ENCODE assay signal across 9 mouse cellular contexts in genomic region chr8:122375751-122376364, GRCm38 (mm10). TPM values are rescaled to one million over a fixed set of nuclear protein-coding genes. Genes with fewer than 3 reads are reported as not detected.
DNase-seq lines count a peak whose midpoint lies in the region; ATAC-seq and TF ChIP-seq lines count a peak whose summit lies in the region.
"Had no signal": no experiment of that assay in that cellular context is flagged by ENCODE, and none has a peak within 500 bp of the region (broad histone marks: within the 10 kb centered on the region; RNA-seq: fewer than 3 reads in every experiment).

No protein-coding gene starts in this region.

- peak overlapping the region; percentile 39 for H3K9ac ChIP-seq in embryonic facial prominence, embryonic 11.5 days (replicated peaks; ENCODE audit: low read length)
- H3K9ac ChIP-seq in intestine, embryonic 14.5 days (ENCODE audit: low read length), result peak overlapping the region; percentile 25; the same call in 1 of the 2 replicates
- H3K9ac ChIP-seq in neural tube, embryonic 12.5 days, result no peak overlapping the region

- no peaks in the 10 kb centered on the region for H3K27me3 ChIP-seq in embryonic facial prominence, embryonic 11.5 days (ENCODE audit: control insufficient read depth, insufficient read depth, low read length)
- H3K27me3 ChIP-seq in intestine, embryonic 14.5 days (replicated peaks; ENCODE audit: control insufficient read depth, insufficient read depth, low read length), result no peaks in the 10 kb centered on the region
- no peaks in the 10 kb centered on the region for H3K27me3 ChIP-seq in neural tube, embryonic 12.5 days (replicated peaks)

- no peak overlapping the region for H3K27ac ChIP-seq in embryonic facial prominence, embryonic 11.5 days (replicated peaks; ENCODE audit: low read depth, low read length)
- H3K27ac ChIP-seq in intestine, embryonic 14.5 days (ENCODE audit: low read depth), result peak overlapping the region; percentile 92
- no peak overlapping the region for H3K27ac ChIP-seq in neural tube, embryonic 12.5 days

- peak overlapping the region; percentile 36 for H3K4me2 ChIP-seq in embryonic facial prominence, embryonic 11.5 days (ENCODE audit: low read depth, low read length)
- peak overlapping the region; percentile 83 for H3K4me2 ChIP-seq in intestine, embryonic 14.5 days (ENCODE audit: low read length)
- H3K4me2 ChIP-seq in neural tube, embryonic 12.5 days (replicated peaks), result peak overlapping the region; percentile 89

- H3K4me1 ChIP-seq in lung, adult 2 months (ENCODE audit: control insufficient read depth, insufficient read depth, low read length), result peaks cover 8% of the 10 kb centered on the region; the same call in 1 of the 2 replicates
- 0 out of 2 replicates have a peak, but pooled peaks cover 2% of the 10 kb centered on the region for H3K4me1 ChIP-seq in embryonic facial prominence, embryonic 11.5 days (ENCODE audit: control insufficient read depth, insufficient read depth, low read length)
- peaks cover 11% of the 10 kb centered on the region for H3K4me1 ChIP-seq in intestine, embryonic 14.5 days (replicated peaks; ENCODE audit: control insufficient read depth, insufficient read depth, low read length)
- peaks cover 14% of the 10 kb centered on the region for H3K4me1 ChIP-seq in neural tube, embryonic 12.5 days

- H3K4me3 ChIP-seq in lung, adult 2 months (replicated peaks; ENCODE audit: extremely low read depth, low read depth, low read length), result peak overlapping the region; percentile 55
- H3K4me3 ChIP-seq in embryonic facial prominence, embryonic 11.5 days (ENCODE audit: low read depth, low read length), result peak overlapping the region; percentile 93
- peak overlapping the region; percentile 92 for H3K4me3 ChIP-seq in intestine, embryonic 14.5 days (ENCODE audit: low read depth, low read length)
- H3K4me3 ChIP-seq in neural tube, embryonic 12.5 days, result peak overlapping the region; percentile 94

- no peak for DNase-seq in lung, adult 2 months
- DNase-seq in lung, postnatal 25 days (ENCODE audit: low spot score), result no peak
- DNase-seq in embryonic facial prominence, embryonic 11.5 days (ENCODE audit: low spot score), result no peak
- DNase-seq in intestine, embryonic 14.5 days (ENCODE audit: low spot score), result no peak
- DNase-seq in B cell, adult 2 months, result no peak
- DNase-seq in layer of hippocampus, adult 8-10 months (ENCODE audit: low spot score in 2 of 2), result no peak
- no peak for DNase-seq in layer of hippocampus, postnatal 36 days

- no peak for TF ChIP-seq CTCF in lung, adult 2 months (IDR thresholded peaks at IDR 0.05; ENCODE audit: insufficient read depth, low read length)

- 21% methylated on average over 13 of the region's 13 CpGs for WGBS in lung, adult 2 months
- 25% methylated on average over 13 of the region's 13 CpGs for WGBS in embryonic facial prominence, embryonic 11.5 days
- 24% methylated on average over 13 of the region's 13 CpGs for WGBS in intestine, embryonic 14.5 days
- WGBS in neural tube, embryonic 12.5 days, result 27% methylated on average over 13 of the region's 13 CpGs

- peak; percentile 54; the same call in 1 of the 2 replicates for ATAC-seq in embryonic facial prominence, embryonic 11.5 days (replicated peaks; ENCODE audit: insufficient number of reproducible peaks, low FRiP score, low TSS enrichment, low read depth)
- peak; percentile 30 for ATAC-seq in intestine, embryonic 14.5 days (replicated peaks; ENCODE audit: low FRiP score, low TSS enrichment, low read depth)
- peak; percentile 42 for ATAC-seq in neural tube, embryonic 12.5 days (ENCODE audit: low FRiP score, low read depth)

- no peaks in the 10 kb centered on the region for H3K9me3 ChIP-seq in embryonic facial prominence, embryonic 11.5 days (replicated peaks; ENCODE audit: control insufficient read depth, low read length)
- H3K9me3 ChIP-seq in intestine, embryonic 14.5 days (ENCODE audit: control insufficient read depth, low read length), result no peaks in the 10 kb centered on the region
- H3K9me3 ChIP-seq in neural tube, embryonic 12.5 days, result no peaks in the 10 kb centered on the region

- no peaks in the 10 kb centered on the region; the same call in 1 of the 2 replicates for H3K36me3 ChIP-seq in embryonic facial prominence, embryonic 11.5 days (replicated peaks; ENCODE audit: control insufficient read depth, insufficient read depth, low read depth, low read length)
- H3K36me3 ChIP-seq in intestine, embryonic 14.5 days (ENCODE audit: control insufficient read depth, insufficient read depth, low read length), result peaks cover 14% of the 10 kb centered on the region
- peaks cover 8% of the 10 kb centered on the region for H3K36me3 ChIP-seq in neural tube, embryonic 12.5 days

- TF ChIP-seq POLR2A in lung, adult 2 months (IDR thresholded peaks at IDR 0.05; ENCODE audit: borderline replicate concordance, extremely low read depth, low read depth, low read length), result no peak

RNA-seq across cellular contexts. Expression of gene Zc3h18, which starts 0.6 kb away (rescaled TPM):
- polyA plus RNA-seq in lung, adult 2 months (2012; rRNA removed), result 26.8 and 29.1 TPM in 2 replicates
- 39.3 and 40.1 TPM in 2 replicates for polyA plus RNA-seq in embryonic facial prominence, embryonic 11.5 days (2014; fragmentation: Nextera tagmentation; extraction: Ambion mirVana)
- 37.0 and 38.6 TPM in 2 replicates for polyA plus RNA-seq in intestine, embryonic 14.5 days (2014; fragmentation: Nextera tagmentation; extraction: Ambion mirVana)
- 57.1 and 62.4 TPM in 2 replicates for polyA plus RNA-seq in neural tube, embryonic 12.5 days (2016; fragmentation: Nextera tagmentation; extraction: Ambion mirVana)
- total RNA-seq in layer of hippocampus, adult 8-10 months (2022), result 10 to 100 TPM; 39.6 to 42.7 (median 40.9) TPM
- 10 to 100 TPM; 38.9 to 39.1 TPM for total RNA-seq in layer of hippocampus, postnatal 36 days (2021)

RNA-seq across cellular contexts. Expression of gene Trhr2, which starts 15.3 kb away (rescaled TPM):
- not detected in 2 replicates for polyA plus RNA-seq in lung, adult 2 months (2012; rRNA removed)
- not detected in 2 replicates for polyA plus RNA-seq in embryonic facial prominence, embryonic 11.5 days (2014; fragmentation: Nextera tagmentation; extraction: Ambion mirVana)
- not detected in 2 replicates for polyA plus RNA-seq in intestine, embryonic 14.5 days (2014; fragmentation: Nextera tagmentation; extraction: Ambion mirVana)
- not detected in 2 replicates for polyA plus RNA-seq in neural tube, embryonic 12.5 days (2016; fragmentation: Nextera tagmentation; extraction: Ambion mirVana)
- total RNA-seq in layer of hippocampus, adult 8-10 months (2022), result 1 to 10 TPM in 3 of 4 experiments, under 1 TPM in 1; 0.31 to 1.8 (median 1.4) TPM
- total RNA-seq in layer of hippocampus, postnatal 36 days (2021), result under 1 TPM; 0.52 to 0.56 TPM

RNA-seq across cellular contexts. Expression of gene Il17c, which starts 46.0 kb away (rescaled TPM):
- 0.18 and 0.62 TPM in 2 replicates for polyA plus RNA-seq in lung, adult 2 months (2012; rRNA removed)
- not detected in 2 replicates for polyA plus RNA-seq in embryonic facial prominence, embryonic 11.5 days (2014; fragmentation: Nextera tagmentation; extraction: Ambion mirVana)
- not detected in 2 replicates for polyA plus RNA-seq in intestine, embryonic 14.5 days (2014; fragmentation: Nextera tagmentation; extraction: Ambion mirVana)
- polyA plus RNA-seq in neural tube, embryonic 12.5 days (2016; fragmentation: Nextera tagmentation; extraction: Ambion mirVana), result not detected in 2 replicates
- total RNA-seq in layer of hippocampus, adult 8-10 months (2022), result not detected
- not detected for total RNA-seq in layer of hippocampus, postnatal 36 days (2021)
- total RNA-seq: left cerebral cortex, adult 18-20 months had no signal

RNA-seq across cellular contexts. Expression of gene Cyba, which starts 56.9 kb away (rescaled TPM):
- polyA plus RNA-seq in lung, adult 2 months (2012; rRNA removed), result 294 and 407 TPM in 2 replicates
- 62.2 and 63.5 TPM in 2 replicates for polyA plus RNA-seq in embryonic facial prominence, embryonic 11.5 days (2014; fragmentation: Nextera tagmentation; extraction: Ambion mirVana)
- polyA plus RNA-seq in intestine, embryonic 14.5 days (2014; fragmentation: Nextera tagmentation; extraction: Ambion mirVana), result 297 and 307 TPM in 2 replicates
- 58.5 and 59.9 TPM in 2 replicates for polyA plus RNA-seq in neural tube, embryonic 12.5 days (2016; fragmentation: Nextera tagmentation; extraction: Ambion mirVana)
- total RNA-seq in layer of hippocampus, adult 8-10 months (2022), result 10 to 100 TPM in 3 of 4 experiments, 1 to 10 TPM in 1; 7.4 to 54.9 (median 25.7) TPM
- total RNA-seq in layer of hippocampus, postnatal 36 days (2021), result 10 to 100 TPM; 10.0 to 10.2 TPM

Comparison
In these comparisons a context has a peak if more than half of its experiments do, and no peak if none do; other contexts are left out.
1. H3K4me2 ChIP-seq: peak in every context shown above with its lines; median percentile 89 in neural tube, embryonic 12.5 days; 83 in intestine, embryonic 14.5 days; 36 in embryonic facial prominence, embryonic 11.5 days.